Mouse (Mus musculus) lung, embryonic 14.5 days (tissue): ENCODE data around the gene Plac8. TPM values are rescaled to one million over a fixed set of nuclear protein-coding genes. Genes with fewer than 3 reads are reported as not detected.

Experiments used
- ATAC-seq: fragments of 200-750 bp; cut with Nextera tagmentation; 2 replicates; pipeline ENCODE4 v1.8.0; 2017; ENCODE audit warnings: mild to moderate bottlenecking, moderate TSS enrichment, moderate library complexity; ENCODE audit not compliant: insufficient read depth
- DNase-seq: peaks from one replicate; pipeline ENCODE4 v3.0.0-alpha.2; 2015
- H3K27ac ChIP-seq: fragments of 300-500 bp; sonication (generic); 2 replicates; pipeline ENCODE4 v1.5.1; 2014; ENCODE audit warnings: low read depth, mild to moderate bottlenecking, moderate library complexity
- H3K27me3 ChIP-seq: fragments of 300-500 bp; sonication (generic); 2 replicates; pipeline ENCODE4 v1.6.1; 2014; ENCODE audit warnings: low read length, control low read depth; ENCODE audit not compliant: insufficient read depth
- H3K36me3 ChIP-seq: fragments of 300-500 bp; sonication (generic); 2 replicates; pipeline ENCODE4 v1.6.1; 2014; ENCODE audit warnings: control low read depth; ENCODE audit not compliant: insufficient read depth
- H3K4me1 ChIP-seq: fragments of 300-500 bp; sonication (generic); 2 replicates; pipeline ENCODE4 v1.6.1; 2014; ENCODE audit warnings: antibody characterized with exemption, control low read depth; ENCODE audit not compliant: insufficient read depth
- H3K4me2 ChIP-seq: fragments of 300-500 bp; sonication (generic); 2 replicates; pipeline ENCODE4 v1.6.1; 2014; ENCODE audit warnings: mild to moderate bottlenecking
- H3K4me3 ChIP-seq: fragments of 300-500 bp; sonication (generic); 2 replicates; pipeline ENCODE4 v1.5.1; 2014; ENCODE audit warnings: low read depth, low read length
- H3K9ac ChIP-seq: fragments of 300-500 bp; sonication (generic); 2 replicates; pipeline ENCODE4 v1.6.1; 2014
- H3K9me3 ChIP-seq: fragments of 300-500 bp; sonication (generic); 2 replicates; pipeline ENCODE4 v1.6.1; 2016; ENCODE audit warnings: low read depth, low read length, control low read depth
- CTCF ChIP-seq: IDR thresholded peaks from 2 replicates; pipeline ENCODE4 v1.5.1; 2016; ENCODE audit warnings: antibody characterized with exemption, low read depth
- WGBS: fragments of 180-500 bp; shearing (Covaris S2); extraction: QIAGEN DNeasy Blood & Tissue Kit; methylation state at CpG from one replicate; pipeline ENCODE4 v1.1.7; 2014; 5-methylcytosine and 5-hydroxymethylcytosine counted together
- polyA plus RNA-seq: library from polyadenylated mRNA; unstranded; fragments of >200 nt; fragmentation: Nextera tagmentation; extraction: Ambion mirVana; gene quantifications from 2 replicates; pipeline ENCODE4 v1.2.1, GENCODE M21; 2014

Gene Plac8
- polyA plus RNA-seq, 1 experiment from 2014 or later, result 11.5 TPM

- Histone ChIP-seq H3K27ac (no peak overlapping the region), H3K9ac (no peak overlapping the region), H3K4me3 (no peak overlapping the region), H3K4me1 (peaks cover 12% of the 10 kb centered on the region), H3K4me2 (no peak overlapping the region), H3K27me3 (no peaks in the 10 kb centered on the region), H3K9me3 (no peaks in the 10 kb centered on the region), H3K36me3 (no peaks in the 10 kb centered on the region)
- DNase-seq (no peak), ATAC-seq (no peak)
- 51% methylated on average over 8 of the region's 8 CpGs for WGBS
- TF ChIP-seq CTCF, result no peak
Measured at GRCm38 (mm10) chr5:100568177-100568576, 3.9 kb downstream of the Plac8 start.

GRCm38 (mm10) chr5:100567258-100568032, 4.6 kb downstream of the Plac8 start:
- no peak for TF ChIP-seq CTCF
- DNase-seq, result peak; percentile 74
- Histone ChIP-seq H3K27me3 (no peaks in the 10 kb centered on the region), H3K4me1 (peaks cover 12% of the 10 kb centered on the region), H3K9ac (no peak overlapping the region), H3K4me2 (peak overlapping the region; percentile 31), H3K4me3 (no peak overlapping the region), H3K36me3 (no peaks in the 10 kb centered on the region), H3K9me3 (no peaks in the 10 kb centered on the region), H3K27ac (no peak overlapping the region)
- WGBS, result 33% methylated on average over 13 of the region's 13 CpGs
- ATAC-seq, result peak; percentile 71

- DNase-seq (no peak), ATAC-seq (no peak)
- Histone ChIP-seq H3K27me3 (no peaks in the 10 kb centered on the region), H3K9me3 (no peaks in the 10 kb centered on the region), H3K4me2 (peak overlapping the region; percentile 31), H3K4me3 (no peak overlapping the region), H3K4me1 (peaks cover 12% of the 10 kb centered on the region; the same call in 1 of the 2 replicates), H3K36me3 (no peaks in the 10 kb centered on the region), H3K9ac (no peak overlapping the region), H3K27ac (no peak overlapping the region)
- no peak for TF ChIP-seq CTCF
- 63% methylated on average over 2 of the region's 2 CpGs for WGBS
Measured at GRCm38 (mm10) chr5:100566798-100567197, 5.2 kb downstream of the Plac8 start.

GRCm38 (mm10) chr5:100562702-100563101, 9.3 kb downstream of the Plac8 start:
- Histone ChIP-seq H3K4me2 (no peak overlapping the region), H3K9ac (no peak overlapping the region), H3K27ac (no peak overlapping the region), H3K9me3 (no peaks in the 10 kb centered on the region), H3K27me3 (no peaks in the 10 kb centered on the region), H3K4me1 (no peaks in the 10 kb centered on the region; the same call in 1 of the 2 replicates), H3K36me3 (no peaks in the 10 kb centered on the region), H3K4me3 (no peak overlapping the region)
- WGBS, result 83% methylated on average over 9 of the region's 9 CpGs
- TF ChIP-seq CTCF, result no peak
- no peak for ATAC-seq
- no peak for DNase-seq

- Histone ChIP-seq H3K9me3 (no peaks in the 10 kb centered on the region), H3K4me3 (no peak overlapping the region), H3K36me3 (no peaks in the 10 kb centered on the region), H3K27me3 (no peaks in the 10 kb centered on the region), H3K4me1 (no peaks in the 10 kb centered on the region), H3K27ac (no peak overlapping the region), H3K9ac (no peak overlapping the region), H3K4me2 (no peak overlapping the region)
- DNase-seq (no peak), ATAC-seq (no peak)
- TF ChIP-seq CTCF, result no peak
- WGBS, result 94% methylated on average over 7 of the region's 7 CpGs
Measured at GRCm38 (mm10) chr5:100559357-100559756, 12.7 kb downstream of the Plac8 start.

GRCm38 (mm10) chr5:100558783-100559182, 13.3 kb downstream of the Plac8 start:
- no peak for TF ChIP-seq CTCF
- Histone ChIP-seq H3K36me3 (no peaks in the 10 kb centered on the region), H3K9me3 (no peaks in the 10 kb centered on the region), H3K4me3 (no peak overlapping the region), H3K4me1 (no peaks in the 10 kb centered on the region), H3K4me2 (no peak overlapping the region), H3K27ac (no peak overlapping the region), H3K9ac (no peak overlapping the region), H3K27me3 (no peaks in the 10 kb centered on the region)
- no peak for ATAC-seq
- no peak for DNase-seq
- 70% methylated on average over 3 of the region's 3 CpGs for WGBS

GRCm38 (mm10) chr5:100557537-100557936, 14.5 kb downstream of the Plac8 start:
- H3K4me2 ChIP-seq, result no peak overlapping the region
- H3K27me3 ChIP-seq, result no peaks in the 10 kb centered on the region
- H3K4me3 ChIP-seq, result no peak overlapping the region
- WGBS, result 60% methylated on average over 9 of the region's 9 CpGs
- no peaks in the 10 kb centered on the region for H3K36me3 ChIP-seq
- no peak overlapping the region for H3K27ac ChIP-seq
- TF ChIP-seq CTCF, result no peak
- no peaks in the 10 kb centered on the region for H3K4me1 ChIP-seq
- H3K9ac ChIP-seq, result no peak overlapping the region
- no peak for DNase-seq
- no peaks in the 10 kb centered on the region for H3K9me3 ChIP-seq
- ATAC-seq, result no peak
